Mouse (Mus musculus): ENCODE measurements around the gene Hhat. TPM values are rescaled to one million over a fixed set of nuclear protein-coding genes. Genes with fewer than 3 reads are reported as not detected.

Gene Hhat
- polyA plus RNA-seq, 1 experiment from 2014 or later = 9.6 TPM

DNA sequence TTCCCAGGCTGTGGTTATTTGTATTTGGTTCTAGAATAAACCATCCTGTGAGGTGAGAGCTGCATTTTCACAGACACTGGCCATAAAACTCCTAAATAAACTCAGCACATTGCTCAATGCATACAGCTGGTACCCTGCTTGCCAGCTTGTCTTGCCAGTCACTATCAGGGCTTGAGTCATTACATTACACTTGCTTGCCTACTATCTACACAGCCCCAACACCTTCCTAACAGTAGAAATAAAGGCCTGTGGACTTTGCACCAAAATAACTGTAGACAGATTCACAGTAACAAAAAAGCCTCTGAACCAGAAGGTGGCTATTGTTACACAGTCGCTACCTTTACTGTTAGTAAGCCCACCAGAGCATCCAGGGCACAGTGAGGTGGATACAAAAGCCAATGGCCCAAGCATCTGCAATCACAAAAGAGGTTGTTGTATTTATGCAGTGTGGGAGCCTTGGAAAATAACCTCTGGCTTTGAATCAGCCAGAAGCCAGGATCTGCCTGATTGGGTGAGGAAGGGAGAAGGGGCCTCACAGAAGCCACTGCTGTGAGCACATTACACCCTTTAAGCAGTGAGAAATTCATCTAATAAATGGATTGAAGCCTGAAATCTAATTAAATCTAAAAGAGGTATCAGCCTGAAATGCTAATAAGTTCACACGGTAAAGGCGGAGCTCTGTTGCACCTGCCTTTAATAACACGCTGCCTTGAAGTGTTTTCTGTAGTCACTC, 88.6 kb downstream of the Hhat start:
- no peak overlapping the region for H3K27ac ChIP-seq (ENCODE audit: low read length)
- H3K4me1 ChIP-seq (ENCODE audit: control insufficient read depth, insufficient read depth, low read length) = peaks cover 5% of the 10 kb centered on the region; the same call in 1 of the 2 replicates
- H3K9me3 ChIP-seq (ENCODE audit: control insufficient read depth, low read length) = no peaks in the 10 kb centered on the region
- H3K36me3 ChIP-seq (ENCODE audit: control insufficient read depth, insufficient read depth, low read length) = no peaks in the 10 kb centered on the region
- 84% methylated on average over 4 of the region's 4 CpGs for WGBS
- no peak overlapping the region for H3K4me2 ChIP-seq (ENCODE audit: low read depth, low read length)
- no peak overlapping the region for H3K4me3 ChIP-seq (ENCODE audit: low read length)
- no peak overlapping the region for H3K9ac ChIP-seq (ENCODE audit: low read depth, low read length)
- no peaks in the 10 kb centered on the region for H3K27me3 ChIP-seq (replicated peaks; ENCODE audit: control insufficient read depth, insufficient read depth, low read length)
- ATAC-seq = peak; percentile 97

DNA sequence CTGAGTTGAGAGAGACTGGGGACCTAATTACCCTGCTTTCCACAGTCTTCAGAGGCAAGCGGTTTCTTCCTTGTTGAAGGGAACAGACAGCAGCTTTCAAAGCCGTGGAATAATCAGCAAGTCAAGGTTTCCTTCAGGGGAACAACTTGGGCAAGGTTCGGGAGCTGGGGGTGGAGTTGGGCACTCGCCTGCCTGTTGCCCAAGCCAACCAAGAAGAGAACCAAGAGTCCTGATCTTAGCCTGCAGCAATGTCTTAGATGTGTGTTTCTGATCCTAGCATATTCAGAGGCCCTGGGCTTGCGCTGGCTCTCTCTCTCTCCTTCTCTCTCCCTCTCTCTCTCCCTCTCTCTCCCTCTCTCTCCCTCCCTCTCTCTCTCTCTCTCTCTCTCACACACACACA, 93.8 kb downstream of the Hhat start:
- H3K4me1 ChIP-seq (ENCODE audit: control insufficient read depth, insufficient read depth, low read length) = no peaks in the 10 kb centered on the region
- H3K27me3 ChIP-seq (replicated peaks; ENCODE audit: control insufficient read depth, insufficient read depth, low read length) = no peaks in the 10 kb centered on the region
- H3K36me3 ChIP-seq (ENCODE audit: control insufficient read depth, insufficient read depth, low read length) = no peaks in the 10 kb centered on the region
- no peak overlapping the region for H3K9ac ChIP-seq (ENCODE audit: low read depth, low read length)
- H3K4me2 ChIP-seq (ENCODE audit: low read depth, low read length) = no peak overlapping the region
- ATAC-seq = no peak
- no peak overlapping the region for H3K27ac ChIP-seq (ENCODE audit: low read length)
- H3K4me3 ChIP-seq (ENCODE audit: low read length) = no peak overlapping the region
- 77% methylated on average over 5 of the region's 5 CpGs for WGBS
- H3K9me3 ChIP-seq (ENCODE audit: control insufficient read depth, low read length) = peaks cover 4% of the 10 kb centered on the region; the same call in 1 of the 2 replicates

DNA sequence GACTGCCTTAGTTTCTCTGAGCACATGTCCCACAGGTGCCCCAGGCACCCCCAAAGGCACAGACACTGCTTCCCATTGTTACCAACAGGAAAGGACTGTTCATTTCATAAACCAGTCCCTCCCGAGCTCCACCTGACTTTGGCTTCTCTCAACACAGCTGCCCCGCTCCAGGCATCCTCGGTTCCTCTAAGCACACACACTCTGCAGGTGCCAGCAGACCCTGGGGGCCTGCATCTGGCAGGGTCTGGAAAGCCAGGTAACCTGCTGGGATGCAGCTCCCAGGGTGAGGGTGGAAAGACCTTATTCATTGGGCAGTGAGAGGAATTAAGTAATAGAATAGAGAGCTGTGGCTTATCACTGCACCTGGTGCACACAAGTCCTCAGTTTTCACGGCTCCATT, 107.4 kb downstream of the Hhat start:
- H3K4me3 ChIP-seq (ENCODE audit: low read length) = no peak overlapping the region
- no peaks in the 10 kb centered on the region for H3K9me3 ChIP-seq (ENCODE audit: control insufficient read depth, low read length)

DNA sequence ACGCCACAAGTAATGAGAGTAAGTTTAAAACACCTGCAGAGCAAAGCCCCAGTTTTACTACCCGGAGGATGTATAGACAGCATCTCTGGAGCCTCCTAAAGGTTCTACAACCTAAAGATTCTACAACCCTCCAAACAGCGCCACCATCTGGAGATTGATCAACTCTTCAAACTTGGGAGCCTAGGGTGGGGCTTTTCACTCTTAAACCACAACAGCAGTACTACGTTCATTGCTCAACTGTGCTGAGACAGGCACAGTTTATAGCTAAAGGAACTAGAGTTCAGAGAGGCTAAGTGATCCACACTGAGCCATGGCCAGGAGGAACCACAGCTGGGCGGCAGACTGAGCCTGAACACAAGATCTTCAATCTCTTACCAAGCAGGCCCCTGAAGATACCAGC, 107.9 kb downstream of the Hhat start:
- Histone ChIP-seq H3K9ac (ENCODE audit: low read depth, low read length) (no peak overlapping the region), H3K9me3 (ENCODE audit: control insufficient read depth, low read length) (no peaks in the 10 kb centered on the region), H3K36me3 (ENCODE audit: control insufficient read depth, insufficient read depth, low read length) (no peaks in the 10 kb centered on the region), H3K4me3 (ENCODE audit: low read length) (no peak overlapping the region), H3K4me2 (ENCODE audit: low read depth, low read length) (no peak overlapping the region), H3K27ac (ENCODE audit: low read length) (no peak overlapping the region), H3K4me1 (ENCODE audit: control insufficient read depth, insufficient read depth, low read length) (no peaks in the 10 kb centered on the region), H3K27me3 (replicated peaks; ENCODE audit: control insufficient read depth, insufficient read depth, low read length) (no peaks in the 10 kb centered on the region)
- WGBS = 67% methylated on average over 5 of the region's 5 CpGs
- no peak for ATAC-seq

More for the DNA sequence above, 107.4 kb downstream of the Hhat start:
- Histone ChIP-seq H3K27me3 (replicated peaks; ENCODE audit: control insufficient read depth, insufficient read depth, low read length) (no peaks in the 10 kb centered on the region), H3K4me2 (ENCODE audit: low read depth, low read length) (no peak overlapping the region), H3K4me1 (ENCODE audit: control insufficient read depth, insufficient read depth, low read length) (no peaks in the 10 kb centered on the region), H3K36me3 (ENCODE audit: control insufficient read depth, insufficient read depth, low read length) (no peaks in the 10 kb centered on the region), H3K9ac (ENCODE audit: low read depth, low read length) (no peak overlapping the region), H3K27ac (ENCODE audit: low read length) (no peak overlapping the region)
- 60% methylated on average over 4 of the region's 4 CpGs for WGBS
- ATAC-seq = no peak

DNA sequence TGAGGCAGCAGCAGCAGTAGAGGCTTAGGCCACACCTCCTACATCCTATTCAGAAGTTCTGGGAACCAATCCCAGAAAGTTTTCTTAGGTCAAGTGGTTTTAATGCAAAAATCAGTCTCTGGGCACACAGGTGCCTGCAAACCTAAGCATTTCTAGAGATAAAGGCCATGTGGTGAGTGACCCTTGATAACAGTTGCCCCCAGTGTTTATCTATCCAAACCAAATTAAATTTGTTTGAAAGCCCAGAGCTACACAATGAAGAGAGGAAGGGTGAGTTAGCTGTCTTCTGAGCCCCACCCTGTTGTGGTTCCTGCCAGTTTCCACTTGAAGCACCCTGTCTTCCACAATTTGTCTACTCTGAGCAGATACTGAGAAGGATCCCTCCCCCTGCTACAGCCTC, 109.4 kb downstream of the Hhat start:
- no peak overlapping the region for H3K9ac ChIP-seq (ENCODE audit: low read depth, low read length)
- H3K4me3 ChIP-seq (ENCODE audit: low read length) = no peak overlapping the region
- no peaks in the 10 kb centered on the region for H3K36me3 ChIP-seq (ENCODE audit: control insufficient read depth, insufficient read depth, low read length)
- no peaks in the 10 kb centered on the region for H3K9me3 ChIP-seq (ENCODE audit: control insufficient read depth, low read length)
- no peak overlapping the region for H3K4me2 ChIP-seq (ENCODE audit: low read depth, low read length)
- H3K4me1 ChIP-seq (ENCODE audit: control insufficient read depth, insufficient read depth, low read length) = no peaks in the 10 kb centered on the region
- no peak for ATAC-seq
- no peaks in the 10 kb centered on the region for H3K27me3 ChIP-seq (replicated peaks; ENCODE audit: control insufficient read depth, insufficient read depth, low read length)
- H3K27ac ChIP-seq (ENCODE audit: low read length) = no peak overlapping the region

DNA sequence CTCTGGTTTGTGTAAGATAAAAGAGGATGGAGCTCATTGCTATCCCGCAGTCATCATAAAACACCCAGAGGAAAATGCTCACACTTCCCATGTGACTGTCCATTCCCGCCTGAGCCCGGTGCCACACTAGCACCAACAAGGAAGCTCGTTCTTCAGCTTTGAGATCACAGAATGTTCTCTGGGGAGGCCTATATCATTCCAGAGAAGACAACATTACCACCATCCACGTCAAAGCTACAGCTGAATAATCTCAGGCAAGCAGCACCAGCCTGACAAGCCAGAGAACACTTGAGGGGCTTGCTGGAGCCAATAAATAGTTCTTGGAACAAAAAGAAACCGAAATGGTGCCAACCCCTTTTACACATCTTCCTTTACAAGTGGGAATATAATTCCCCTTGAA, 113.6 kb downstream of the Hhat start:
- Histone ChIP-seq H3K4me1 (ENCODE audit: control insufficient read depth, insufficient read depth, low read length) (no peaks in the 10 kb centered on the region), H3K4me2 (ENCODE audit: low read depth, low read length) (no peak overlapping the region), H3K9me3 (ENCODE audit: control insufficient read depth, low read length) (no peaks in the 10 kb centered on the region), H3K9ac (ENCODE audit: low read depth, low read length) (no peak overlapping the region), H3K36me3 (ENCODE audit: control insufficient read depth, insufficient read depth, low read length) (no peaks in the 10 kb centered on the region), H3K27ac (ENCODE audit: low read length) (no peak overlapping the region), H3K27me3 (replicated peaks; ENCODE audit: control insufficient read depth, insufficient read depth, low read length) (no peaks in the 10 kb centered on the region), H3K4me3 (ENCODE audit: low read length) (no peak overlapping the region)
- 62% methylated on average over 6 of the region's 6 CpGs for WGBS
- ATAC-seq = no peak

DNA sequence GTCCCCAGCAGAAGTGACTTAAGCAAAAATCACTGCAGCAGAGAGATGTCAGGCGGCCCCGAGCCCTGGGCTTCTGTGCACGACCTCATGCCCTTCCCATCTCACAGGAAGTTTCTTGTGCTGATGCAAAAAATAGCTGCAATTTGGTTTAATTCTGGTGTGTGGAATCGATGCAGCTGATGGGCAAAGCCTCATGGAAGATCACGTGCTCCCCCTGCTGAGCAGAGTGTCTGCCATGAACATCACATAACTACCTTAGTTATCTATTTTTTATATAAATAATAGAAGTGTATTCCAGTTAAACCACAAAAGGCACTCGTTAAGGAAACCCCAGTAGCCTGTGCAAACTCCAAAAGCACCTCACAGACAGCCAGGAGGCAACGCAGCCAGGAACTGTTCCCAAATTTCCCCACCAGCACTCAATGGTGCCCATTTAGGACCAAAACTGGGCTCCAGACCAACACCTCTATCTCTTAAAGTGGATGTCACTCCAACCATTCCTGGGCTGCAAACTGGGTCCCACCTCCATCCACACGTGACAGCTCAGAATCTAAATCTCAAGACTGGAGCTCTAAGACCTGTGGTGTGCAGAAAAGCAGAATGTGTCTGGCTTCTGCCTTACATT, 118.9 kb downstream of the Hhat start:
- Histone ChIP-seq H3K36me3 (ENCODE audit: control insufficient read depth, insufficient read depth, low read length) (no peaks in the 10 kb centered on the region), H3K4me1 (ENCODE audit: control insufficient read depth, insufficient read depth, low read length) (no peaks in the 10 kb centered on the region), H3K9me3 (ENCODE audit: control insufficient read depth, low read length) (no peaks in the 10 kb centered on the region), H3K27me3 (replicated peaks; ENCODE audit: control insufficient read depth, insufficient read depth, low read length) (no peaks in the 10 kb centered on the region), H3K4me2 (ENCODE audit: low read depth, low read length) (no peak overlapping the region), H3K4me3 (ENCODE audit: low read length) (no peak overlapping the region), H3K27ac (ENCODE audit: low read length) (no peak overlapping the region), H3K9ac (ENCODE audit: low read depth, low read length) (no peak overlapping the region)
- 71% methylated on average over 8 of the region's 8 CpGs for WGBS
- ATAC-seq = no peak

DNA sequence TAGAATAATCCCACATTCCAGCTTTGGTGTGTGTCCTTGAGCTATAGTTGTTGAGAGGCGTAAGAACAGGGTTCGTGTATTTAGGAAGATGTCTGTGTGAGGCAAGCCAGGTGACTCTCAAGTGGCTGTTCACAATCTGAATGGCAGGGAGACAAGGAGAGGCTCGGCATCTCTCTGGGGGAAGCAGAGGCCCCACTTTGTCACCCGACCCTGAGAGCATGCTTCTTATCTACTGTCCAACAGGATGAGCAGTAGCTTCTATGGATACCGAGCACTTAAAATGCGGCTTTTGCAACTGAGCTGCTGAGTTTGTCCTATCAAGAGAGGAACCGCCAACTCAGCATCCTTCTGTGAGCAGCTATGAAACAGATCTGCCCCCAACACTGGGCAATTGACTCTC, 120.4 kb downstream of the Hhat start:
- H3K27me3 ChIP-seq (replicated peaks; ENCODE audit: control insufficient read depth, insufficient read depth, low read length) = no peaks in the 10 kb centered on the region
- ATAC-seq = no peak
- H3K4me2 ChIP-seq (ENCODE audit: low read depth, low read length) = no peak overlapping the region
- H3K27ac ChIP-seq (ENCODE audit: low read length) = no peak overlapping the region
- H3K9me3 ChIP-seq (ENCODE audit: control insufficient read depth, low read length) = no peaks in the 10 kb centered on the region
- no peaks in the 10 kb centered on the region for H3K4me1 ChIP-seq (ENCODE audit: control insufficient read depth, insufficient read depth, low read length)
- 62% methylated on average over 7 of the region's 7 CpGs for WGBS
- H3K4me3 ChIP-seq (ENCODE audit: low read length) = no peak overlapping the region
- H3K36me3 ChIP-seq (ENCODE audit: control insufficient read depth, insufficient read depth, low read length) = no peaks in the 10 kb centered on the region
- H3K9ac ChIP-seq (ENCODE audit: low read depth, low read length) = no peak overlapping the region

DNA sequence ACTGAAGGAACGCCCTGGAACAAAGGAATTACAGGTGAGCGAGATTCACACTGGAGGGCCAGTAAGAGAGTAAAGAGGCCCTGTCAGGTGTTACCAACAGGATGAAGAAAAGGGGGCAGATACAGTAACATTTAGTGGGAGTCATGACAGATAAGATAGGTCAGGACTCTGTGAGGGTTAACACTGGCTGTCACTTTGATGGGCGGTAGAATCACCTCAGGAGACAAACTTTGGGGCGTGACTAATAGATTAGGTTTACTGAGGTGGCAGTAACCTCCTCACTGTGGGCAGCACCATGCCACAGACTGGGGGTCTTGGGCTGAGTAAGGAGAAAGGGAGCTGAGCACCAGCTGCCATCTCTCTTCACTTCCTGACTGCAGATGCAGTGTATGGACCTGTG, 121.0 kb downstream of the Hhat start:
- Histone ChIP-seq H3K4me3 (ENCODE audit: low read length) (no peak overlapping the region), H3K4me2 (ENCODE audit: low read depth, low read length) (no peak overlapping the region), H3K9me3 (ENCODE audit: control insufficient read depth, low read length) (no peaks in the 10 kb centered on the region), H3K27ac (ENCODE audit: low read length) (no peak overlapping the region), H3K36me3 (ENCODE audit: control insufficient read depth, insufficient read depth, low read length) (no peaks in the 10 kb centered on the region), H3K4me1 (ENCODE audit: control insufficient read depth, insufficient read depth, low read length) (no peaks in the 10 kb centered on the region), H3K9ac (ENCODE audit: low read depth, low read length) (no peak overlapping the region), H3K27me3 (replicated peaks; ENCODE audit: control insufficient read depth, insufficient read depth, low read length) (no peaks in the 10 kb centered on the region)
- WGBS = 84% methylated on average over 4 of the region's 4 CpGs
- ATAC-seq = no peak

DNA sequence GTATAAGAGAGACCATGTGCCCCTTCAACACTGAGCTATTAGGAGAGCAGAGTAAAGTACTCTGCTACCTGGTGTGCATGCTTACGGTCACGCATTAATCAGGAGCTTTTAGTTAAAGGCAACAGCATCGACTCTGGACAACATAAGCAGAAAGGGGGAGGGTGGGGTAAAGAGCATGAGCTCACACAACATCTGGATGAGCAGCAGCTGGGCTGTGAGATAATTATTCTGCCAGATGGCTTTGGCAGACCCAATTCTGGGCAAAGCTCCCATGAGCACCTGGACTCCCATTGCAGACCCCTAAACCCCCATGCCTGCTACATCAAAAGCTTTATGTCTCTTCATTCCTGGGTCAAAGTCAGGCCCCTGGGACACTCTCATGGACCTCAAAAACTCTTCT, 121.8 kb downstream of the Hhat start:
- ATAC-seq = no peak
- no peak overlapping the region for H3K27ac ChIP-seq (ENCODE audit: low read length)
- WGBS = 57% methylated on average over 3 of the region's 3 CpGs
- no peaks in the 10 kb centered on the region for H3K36me3 ChIP-seq (ENCODE audit: control insufficient read depth, insufficient read depth, low read length)
- no peak overlapping the region for H3K4me2 ChIP-seq (ENCODE audit: low read depth, low read length)
- no peaks in the 10 kb centered on the region for H3K4me1 ChIP-seq (ENCODE audit: control insufficient read depth, insufficient read depth, low read length)
- no peaks in the 10 kb centered on the region for H3K9me3 ChIP-seq (ENCODE audit: control insufficient read depth, low read length)
- no peak overlapping the region for H3K4me3 ChIP-seq (ENCODE audit: low read length)
- H3K27me3 ChIP-seq (replicated peaks; ENCODE audit: control insufficient read depth, insufficient read depth, low read length) = no peaks in the 10 kb centered on the region
- H3K9ac ChIP-seq (ENCODE audit: low read depth, low read length) = no peak overlapping the region
